Mouse (Mus musculus): ENCODE results near the gene Atp1b4. TPM values are rescaled to one million over a fixed set of nuclear protein-coding genes. Genes with fewer than 3 reads are reported as not detected.
"Not testable (repeated sequence)": the region's sequence is repeated elsewhere in the genome, so short reads cannot be mapped to it uniquely, and the experiment has no call there.

Gene Atp1b4
- polyA plus RNA-seq, 1 experiment from 2014 or later = not detected

DNA sequence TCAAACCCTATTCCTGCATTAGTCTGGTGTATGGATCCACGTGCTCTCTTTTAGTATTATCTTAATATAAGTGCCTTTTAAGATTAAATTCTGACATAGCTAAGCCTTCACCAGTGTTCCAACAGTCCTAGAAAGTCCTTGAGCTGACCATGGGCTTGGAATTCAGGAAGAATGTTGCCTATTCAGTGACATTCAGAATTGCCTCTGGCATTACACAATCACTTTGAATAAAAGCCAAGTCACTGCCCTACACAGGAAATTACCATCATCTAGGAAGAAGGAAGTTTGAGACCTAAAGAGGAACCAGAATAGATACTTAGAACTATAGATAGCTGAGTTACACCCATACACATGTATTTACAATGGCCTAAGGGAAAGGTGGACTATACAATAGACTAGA, 48.6 kb downstream of the Atp1b4 start:
- WGBS (ENCODE audit: insufficient replicate concordance) = 75% methylated on average over 1 of the region's 1 CpGs
- not testable (repeated sequence) for H3K27ac ChIP-seq (ENCODE audit: low read depth, low read length); ATAC-seq (replicated peaks; ENCODE audit: insufficient number of reproducible peaks, low FRiP score, low TSS enrichment); H3K9ac ChIP-seq (ENCODE audit: low read depth, low read length); H3K4me3 ChIP-seq (ENCODE audit: low read depth, low read length); H3K4me1 ChIP-seq (ENCODE audit: control insufficient read depth, insufficient read depth, low read length); H3K36me3 ChIP-seq (ENCODE audit: control insufficient read depth, insufficient read depth, low read length); H3K4me2 ChIP-seq; H3K9me3 ChIP-seq (replicated peaks; ENCODE audit: control insufficient read depth, low read length); H3K27me3 ChIP-seq (ENCODE audit: control insufficient read depth, insufficient read depth, low read length)

- not testable (repeated sequence) for H3K9me3 ChIP-seq (replicated peaks; ENCODE audit: control insufficient read depth, low read length); H3K4me3 ChIP-seq (ENCODE audit: low read depth, low read length); ATAC-seq (replicated peaks; ENCODE audit: insufficient number of reproducible peaks, low FRiP score, low TSS enrichment); H3K4me2 ChIP-seq; H3K27me3 ChIP-seq (ENCODE audit: control insufficient read depth, insufficient read depth, low read length); H3K4me1 ChIP-seq (ENCODE audit: control insufficient read depth, insufficient read depth, low read length); H3K9ac ChIP-seq (ENCODE audit: low read depth, low read length); H3K36me3 ChIP-seq (ENCODE audit: control insufficient read depth, insufficient read depth, low read length); H3K27ac ChIP-seq (ENCODE audit: low read depth, low read length)
- WGBS (ENCODE audit: insufficient replicate concordance) = 77% methylated on average over 1 of the region's 1 CpGs
Measured at GRCm38 (mm10) chrX:38373169-38373568, 57.2 kb downstream of the Atp1b4 start.

Other genes starting within 250 kb of the Atp1b4 start
- not detected in 2 replicates for gene Rhox10, start 249.7 kb upstream of the Atp1b4 start, polyA plus RNA-seq (2014; fragmentation: Nextera tagmentation; extraction: Ambion mirVana)
- not detected in 2 replicates for gene Rhox11, start 231.0 kb upstream of the Atp1b4 start, polyA plus RNA-seq (2014; fragmentation: Nextera tagmentation; extraction: Ambion mirVana)
- not detected in 2 replicates for gene Rhox12, start 205.3 kb upstream of the Atp1b4 start, polyA plus RNA-seq (2014; fragmentation: Nextera tagmentation; extraction: Ambion mirVana)
- gene Rhox13, start 195.0 kb upstream of the Atp1b4 start, polyA plus RNA-seq (2014; fragmentation: Nextera tagmentation; extraction: Ambion mirVana) = not detected in 2 replicates
- gene Zbtb33, start 126.4 kb upstream of the Atp1b4 start, polyA plus RNA-seq (2014; fragmentation: Nextera tagmentation; extraction: Ambion mirVana) = 4.0 and 4.8 TPM in 2 replicates
- 22.6 and 23.9 TPM in 2 replicates for gene Tmem255a, start 63.7 kb upstream of the Atp1b4 start, polyA plus RNA-seq (2014; fragmentation: Nextera tagmentation; extraction: Ambion mirVana)
- gene Lamp2, start 140.3 kb downstream of the Atp1b4 start, polyA plus RNA-seq (2014; fragmentation: Nextera tagmentation; extraction: Ambion mirVana) = 137 and 160 TPM in 2 replicates